Mouse (Mus musculus): ENCODE measurements around the gene Tbl3.
"Not testable (repeated sequence)": the region's sequence is repeated elsewhere in the genome, so short reads cannot be mapped to it uniquely, and the experiment has no call there.

Tbl3 gene

GRCm38 (mm10) chr17:24725637-24726390 is 18.4 kb upstream of the Tbl3 start:
- no peak for DNase-seq

- peak; percentile 96 for DNase-seq
Observed at GRCm38 (mm10) chr17:24724184-24724583, 16.7 kb upstream of the Tbl3 start, which contains the start of gene Ndufb10. Gene Ndufb10 (minus strand): TSS chr17:24724478.

- no peak for DNase-seq
Observed at GRCm38 (mm10) chr17:24723881-24724180, 16.4 kb upstream of the Tbl3 start.

DNA sequence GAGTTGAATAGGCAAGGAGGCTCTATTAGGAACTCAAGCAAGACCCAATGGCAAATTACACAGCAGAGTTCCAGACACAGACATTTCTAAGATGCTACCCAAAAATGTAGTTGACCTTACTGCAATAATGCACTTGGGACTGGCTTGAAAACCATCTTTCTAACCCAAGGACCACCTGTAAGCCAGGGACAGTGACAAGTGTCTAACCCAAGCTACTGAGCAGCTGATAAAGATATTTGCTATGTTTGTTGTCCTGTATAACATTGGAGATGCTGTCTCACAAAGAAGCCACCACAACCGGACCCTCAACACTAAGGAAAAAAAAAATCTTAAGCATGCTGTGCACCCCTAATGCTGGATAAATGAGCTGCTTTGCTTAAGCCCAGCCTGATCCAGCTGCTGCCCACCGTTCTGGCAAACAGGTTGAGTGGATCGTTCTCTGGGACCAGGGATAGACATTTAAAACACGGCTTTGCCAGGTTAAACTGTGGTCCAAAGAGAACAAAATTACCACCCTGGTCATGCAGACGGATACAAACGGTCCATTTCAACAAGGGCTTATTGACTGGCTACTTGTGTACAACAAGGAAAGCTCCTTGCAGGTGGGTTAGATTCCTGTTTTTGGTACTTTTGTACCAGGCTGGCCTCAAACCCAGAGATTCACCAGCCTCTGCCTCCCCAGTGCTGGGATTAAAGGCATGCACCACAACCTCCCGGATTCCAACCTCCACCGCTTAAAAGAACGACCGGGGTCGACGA is 15.8 kb upstream of the Tbl3 start:
- DNase-seq = no peak

GRCm38 (mm10) chr17:24722220-24722924 is 14.9 kb upstream of the Tbl3 start:
- no peak for DNase-seq

GRCm38 (mm10) chr17:24721383-24721955 is 14.0 kb upstream of the Tbl3 start:
- DNase-seq = not testable (repeated sequence)

DNA sequence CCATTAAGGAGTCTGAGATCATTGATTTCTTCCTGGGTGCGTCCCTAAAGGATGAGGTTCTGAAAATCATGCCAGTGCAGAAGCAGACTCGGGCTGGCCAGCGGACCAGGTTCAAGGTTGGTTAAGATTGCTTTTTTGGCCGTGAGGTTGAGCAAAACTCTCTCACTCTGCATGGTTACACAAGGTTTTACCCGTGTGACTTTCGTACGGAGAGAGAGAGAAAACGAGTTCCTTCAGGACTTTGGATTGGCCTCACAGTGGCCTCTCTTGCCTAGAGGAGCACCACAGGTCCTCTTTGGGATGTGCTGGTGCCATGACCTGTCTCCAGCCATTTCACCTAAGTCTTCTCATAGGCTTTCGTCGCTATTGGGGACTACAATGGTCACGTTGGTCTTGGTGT is 13.2 kb upstream of the Tbl3 start:
- not testable (repeated sequence) for DNase-seq

DNA sequence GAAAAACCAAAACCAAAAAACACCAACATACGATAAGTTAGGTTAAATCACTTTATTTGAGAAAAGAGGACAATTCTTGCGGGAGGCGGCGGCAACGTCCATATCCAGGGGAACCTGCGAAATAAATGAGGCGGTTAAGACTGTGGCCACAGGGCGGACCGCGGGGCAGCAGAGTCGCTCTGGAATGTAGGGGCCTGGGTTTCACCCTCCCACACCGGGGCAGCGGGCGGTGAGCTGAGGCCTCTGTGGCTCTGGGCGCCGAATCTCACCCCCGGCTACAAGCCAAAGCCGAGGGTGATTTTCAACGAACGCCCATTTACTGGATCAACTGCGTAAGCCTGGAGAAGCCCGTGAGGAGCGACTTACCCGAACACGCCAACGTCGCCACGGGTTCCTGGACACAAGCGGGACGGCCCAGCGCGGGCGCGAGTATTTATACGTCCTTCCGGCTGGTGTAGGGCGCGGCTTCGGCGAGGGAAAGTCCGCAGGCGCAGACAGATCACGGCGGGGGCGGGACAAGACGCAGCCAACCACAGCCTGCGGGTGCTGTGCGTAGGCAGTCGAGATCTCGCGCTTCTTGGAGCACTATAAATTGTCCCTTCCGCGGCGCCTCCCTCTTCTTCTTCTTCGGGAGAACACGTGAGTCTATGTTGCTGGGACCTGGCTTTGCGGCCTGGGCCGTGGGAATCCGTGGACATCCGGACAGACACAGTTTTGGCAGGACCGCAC is 12.2 kb upstream of the Tbl3 start:
- DNase-seq = peak; percentile 100

GRCm38 (mm10) chr17:24718938-24719337 is 11.5 kb upstream of the Tbl3 start:
- DNase-seq = not testable (repeated sequence)

DNA sequence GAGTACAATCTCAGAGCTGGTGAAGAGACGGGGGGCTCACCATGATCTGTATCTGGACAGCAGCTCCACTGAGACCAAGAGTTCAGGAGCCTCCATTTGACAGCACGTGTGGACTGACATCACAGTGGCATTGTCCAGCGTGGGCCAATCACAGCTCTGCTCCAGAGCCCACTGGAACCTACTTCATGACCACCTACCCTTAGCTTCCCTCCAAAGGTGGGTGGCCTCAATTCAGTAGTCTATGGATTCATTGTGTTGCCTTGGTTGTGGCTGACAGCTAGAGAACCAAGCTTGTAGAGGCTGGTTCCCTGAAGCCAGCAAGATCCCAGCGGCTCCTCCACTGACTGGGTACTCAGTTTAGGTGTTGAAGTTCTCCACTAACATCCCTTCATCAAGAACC is 10.5 kb upstream of the Tbl3 start, which contains the start of the genes Rnf151 and Rps2:
TSS of gene Rnf151 (minus strand) at position 121 of the 400 bp plus-strand sequence.
TSS of gene Rps2 (plus strand) at position 174 of the 400 bp plus-strand sequence.
- no peak for DNase-seq

GRCm38 (mm10) chr17:24716166-24716682 is 8.8 kb upstream of the Tbl3 start:
- no peak for DNase-seq

DNA sequence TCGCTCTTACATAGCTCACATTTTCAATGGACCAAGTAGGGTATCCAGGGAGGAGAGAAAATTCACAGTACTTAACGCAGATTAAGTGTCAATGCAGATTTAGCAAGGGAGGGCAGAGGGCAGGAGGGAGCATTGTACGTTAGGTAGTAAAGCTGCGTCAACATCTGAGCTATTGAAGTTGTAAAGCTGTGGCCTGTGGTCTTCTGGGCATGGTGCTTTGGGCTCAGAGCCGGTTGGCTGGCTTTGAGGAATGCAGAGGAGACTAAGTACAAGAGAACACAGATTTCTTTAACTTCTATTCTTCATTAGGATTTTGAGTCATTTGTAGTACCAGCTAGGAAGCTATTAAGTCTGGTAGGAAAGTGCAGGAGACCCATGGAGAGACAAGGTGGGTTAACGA is 8.1 kb upstream of the Tbl3 start:
- DNase-seq = no peak

- DNase-seq = peak; percentile 47
Observed at GRCm38 (mm10) chr17:24708646-24709045, 1.2 kb upstream of the Tbl3 start.

- peak; percentile 41 for DNase-seq
Observed at GRCm38 (mm10) chr17:24707801-24708425, 453 bp upstream of the Tbl3 start.

DNA sequence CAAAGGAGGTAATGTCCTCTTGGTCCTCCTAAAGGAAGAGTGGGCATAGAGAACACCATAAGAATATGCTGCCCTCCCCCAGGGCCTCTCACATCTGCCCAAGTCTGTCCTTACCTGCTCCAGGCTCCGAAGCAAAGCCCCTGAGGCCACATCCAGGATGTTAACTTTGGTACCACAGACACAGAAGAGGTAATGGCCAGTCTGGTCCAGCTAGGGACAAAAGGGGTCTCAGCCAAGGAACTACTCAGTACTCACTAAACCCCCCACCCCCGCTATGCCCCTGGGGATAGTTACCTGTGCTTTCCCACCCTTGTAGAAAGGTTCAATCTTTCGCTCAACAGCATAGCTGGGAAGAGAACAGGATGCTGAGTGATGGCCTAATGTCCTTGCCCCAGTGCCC is 1.6 kb downstream of the Tbl3 start:
- no peak for DNase-seq

DNA sequence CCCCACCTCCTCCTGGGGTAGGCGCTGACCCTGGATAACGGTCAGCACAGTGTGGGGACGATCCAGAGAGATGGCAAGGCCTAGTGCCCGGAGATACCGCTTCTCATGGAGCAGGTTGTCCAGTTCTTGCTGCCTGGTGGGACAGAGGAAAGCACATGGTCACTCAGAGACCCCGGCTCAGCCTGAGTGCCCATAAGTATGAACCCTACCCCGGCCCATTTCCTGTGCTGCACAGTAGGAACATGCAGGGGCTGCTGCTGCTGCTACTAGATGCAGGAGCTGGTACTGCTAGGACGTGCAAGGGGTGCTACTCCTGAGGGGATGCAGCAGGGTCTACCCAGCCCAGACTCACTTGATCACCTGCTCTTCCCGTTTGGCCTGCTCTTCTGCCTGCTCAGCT is 6.2 kb downstream of the Tbl3 start:
- no peak for DNase-seq

DNA sequence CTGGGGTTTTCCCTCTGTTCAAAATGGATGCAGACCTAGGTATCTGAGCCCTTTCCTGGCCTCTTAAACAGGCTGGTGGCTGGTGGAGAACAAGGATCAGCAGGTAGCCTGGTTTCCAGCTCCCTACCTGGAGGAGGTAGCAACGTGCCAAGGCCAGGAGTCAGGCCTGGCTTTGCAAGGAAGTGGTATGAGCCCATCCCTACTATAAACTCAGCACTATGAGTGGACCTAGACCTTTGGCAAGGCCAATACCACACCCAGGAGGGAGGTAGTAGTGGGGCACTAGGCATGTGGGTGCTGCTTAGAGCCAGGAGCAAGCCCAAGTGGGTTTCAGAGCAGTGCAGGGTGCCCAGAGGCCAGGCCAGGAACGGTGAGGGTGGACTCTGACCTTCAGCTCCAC is 8.0 kb downstream of the Tbl3 start:
- no peak for DNase-seq

DNA sequence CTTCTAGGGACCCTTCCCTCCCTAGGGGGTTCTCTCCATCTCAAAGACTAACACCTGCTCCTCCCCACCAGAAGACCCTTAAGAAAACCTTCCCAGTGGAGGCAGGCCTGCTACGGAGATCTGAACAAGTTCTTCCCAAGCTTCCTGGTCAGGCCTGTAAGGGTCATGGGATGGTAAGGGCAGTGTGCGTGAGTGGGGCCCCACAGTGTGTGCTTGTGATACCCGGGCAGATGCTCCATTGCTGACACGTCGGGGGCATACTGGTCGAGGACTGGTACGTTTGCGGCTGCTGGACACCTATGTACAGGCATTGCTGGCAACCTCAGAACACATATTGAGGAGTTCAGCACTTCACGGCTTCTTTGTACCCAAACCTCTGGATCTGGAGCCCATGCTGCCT is 8.7 kb downstream of the Tbl3 start:
- no peak for DNase-seq

DNA sequence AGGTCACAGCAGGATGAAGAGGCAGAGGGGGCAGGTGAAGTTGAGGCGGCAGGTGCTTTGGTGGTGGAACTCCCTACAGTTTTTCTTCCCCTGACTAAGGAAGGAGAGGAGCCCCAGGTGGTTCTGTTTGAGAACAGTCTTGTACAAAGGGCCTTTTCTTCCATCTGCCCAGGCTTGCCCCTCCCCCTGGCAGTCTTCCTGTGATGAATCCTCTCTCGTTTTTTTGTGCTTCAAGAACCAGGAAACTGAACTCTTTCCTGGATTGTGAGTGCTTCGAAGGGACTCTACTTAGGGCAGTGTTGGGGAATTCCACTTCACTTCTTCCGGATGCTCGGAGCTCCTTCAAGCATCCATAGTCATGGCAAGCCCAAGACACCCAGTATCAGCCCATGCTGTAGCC is 9.5 kb downstream of the Tbl3 start:
- DNase-seq = peak; percentile 41

GRCm38 (mm10) chr17:24696011-24696697 is 11.3 kb downstream of the Tbl3 start, which contains the start of the genes Gfer and Noxo1:
Gene Gfer (minus strand): TSS chr17:24696156.
Gene Noxo1 (plus strand): TSS chr17:24696234.
- peak; percentile 94 for DNase-seq

Measured in embryo, embryonic 11 days (tissue).